Mouse (Mus musculus) urinary bladder, postnatal 0 days (tissue): ENCODE results near the gene Theg. TPM values are rescaled to one million over a fixed set of nuclear protein-coding genes. Genes with fewer than 3 reads are reported as not detected.

Experiments used
- microRNA-seq: library from miRNA; unstranded; fragments of <30 nt; microRNA quantifications from one replicate; pipeline ENCODE4, GENCODE M21; 2016
- polyA plus RNA-seq: library from polyadenylated mRNA; unstranded; fragments of >200 nt; fragmentation: Nextera tagmentation; extraction: Ambion mirVana; gene quantifications from 2 replicates; pipeline ENCODE4 v1.2.1, GENCODE M21; 2015

Gene Theg
- not detected in 2 replicates for polyA plus RNA-seq

GRCm38 (mm10) chr10:79587061-79587751 is at the start of gene Theg:
TSS of gene Theg (minus strand) at chr10:79587331.

GRCm38 (mm10) chr10:79613578-79614304 is 26.6 kb upstream of the Theg start, which contains the start of gene C2cd4c:
TSS of gene C2cd4c (minus strand) at chr10:79614025.

GRCm38 (mm10) chr10:79554330-79555237 is 32.5 kb downstream of the Theg start, which contains the start of gene Mier2:
TSS of gene Mier2 (minus strand) at chr10:79555199.

GRCm38 (mm10) chr10:79533126-79533911 is 53.8 kb downstream of the Theg start, which contains the start of gene Plpp2:
TSS of gene Plpp2 (minus strand) at chr10:79533796.

Small RNA genes within 50 kb of the gene (microRNA-seq; reads per million reads assigned to microRNA genes)
- 0.93 reads per million for gene Mir6909

Other genes with a start within 250 kb of the Theg start
- gene Vmn2r82, start 230.8 kb downstream of the Theg start, polyA plus RNA-seq, result not detected in 2 replicates
- not detected in 2 replicates for gene Vmn2r83, start 118.6 kb downstream of the Theg start, polyA plus RNA-seq
- 30.4 and 31.8 TPM in 2 replicates for gene Plpp2, start 53.5 kb downstream of the Theg start, polyA plus RNA-seq
- gene Mier2, start 32.1 kb downstream of the Theg start, polyA plus RNA-seq, result 24.2 and 26.1 TPM in 2 replicates
- gene C2cd4c, start 26.7 kb upstream of the Theg start, polyA plus RNA-seq, result not detected in 2 replicates
- gene Shc2, start 50.6 kb upstream of the Theg start, polyA plus RNA-seq, result 2.1 and 2.5 TPM in 2 replicates
- gene Odf3l2, start 58.4 kb upstream of the Theg start, polyA plus RNA-seq, result not detected in 2 replicates
- gene Madcam1, start 77.2 kb upstream of the Theg start, polyA plus RNA-seq, result 0.35 and 0.39 TPM in 2 replicates
- 47.4 and 51.3 TPM in 2 replicates for gene Tpgs1, start 82.0 kb upstream of the Theg start, polyA plus RNA-seq
- gene Cdc34, start 94.9 kb upstream of the Theg start, polyA plus RNA-seq, result 63.7 and 68.6 TPM in 2 replicates
- 0.16 and 0.48 TPM in 2 replicates for gene Gzmm, start 101.7 kb upstream of the Theg start, polyA plus RNA-seq
- gene Bsg, start 117.2 kb upstream of the Theg start, polyA plus RNA-seq, result 812 and 845 TPM in 2 replicates
- gene Hcn2, start 129.3 kb upstream of the Theg start, polyA plus RNA-seq, result 0.06 and 0.08 TPM in 2 replicates
- gene Polrmt, start 159.2 kb upstream of the Theg start, polyA plus RNA-seq, result 14.4 and 14.7 TPM in 2 replicates
- gene Fgf22, start 167.7 kb upstream of the Theg start, polyA plus RNA-seq, result 0.24 and 0.28 TPM in 2 replicates
- gene Rnf126, start 179.6 kb upstream of the Theg start, polyA plus RNA-seq, result 50.7 and 60.7 TPM in 2 replicates
- gene Fstl3, start 189.9 kb upstream of the Theg start, polyA plus RNA-seq, result 69.7 and 87.0 TPM in 2 replicates
- gene Prss57, start 203.6 kb upstream of the Theg start, polyA plus RNA-seq, result 0.12 TPM in 1 of 2 replicates, not detected in the other
- gene Palm, start 206.2 kb upstream of the Theg start, polyA plus RNA-seq, result 39.7 and 44.2 TPM in 2 replicates
- 1.6 and 2.9 TPM in 2 replicates for gene Misp, start 233.7 kb upstream of the Theg start, polyA plus RNA-seq